Comparison of ENCODE assay signal across 9 mouse cellular contexts in genomic region chr5:67437403-67437802, GRCm38 (mm10). TPM values are rescaled to one million over a fixed set of nuclear protein-coding genes. Genes with fewer than 3 reads are reported as not detected.
DNase-seq lines count a peak whose midpoint lies in the region; ATAC-seq and TF ChIP-seq lines count a peak whose summit lies in the region.
"Had no signal": no experiment of that assay in that cellular context is flagged by ENCODE, and none has a peak within 500 bp of the region (broad histone marks: within the 10 kb centered on the region; RNA-seq: fewer than 3 reads in every experiment).

No protein-coding gene starts in this region.

- TF ChIP-seq POLR2A in thymus, adult 2 months (IDR thresholded peaks at IDR 0.05; ENCODE audit: control insufficient read depth, extremely low read depth, insufficient read depth, low read length, poor library complexity): no peak

- TF ChIP-seq CTCF in thymus, adult 2 months (IDR thresholded peaks at IDR 0.05; ENCODE audit: borderline replicate concordance, control insufficient read depth, extremely low read depth, insufficient read depth, low read length, poor library complexity): no peak

- DNase-seq in kidney, postnatal 25 days: peak; percentile 20 to 35
- no peak for DNase-seq in kidney, adult 8-10 months
- peak; percentile 64 for DNase-seq in c-Kit-positive CD71-negative TER-119-negative erythroid progenitor cells, embryonic 14.5 days (ENCODE audit: low read depth)
- DNase-seq in liver: peak; percentile 41
- DNase-seq in thymus, adult 2 months: peak; percentile 33
- DNase-seq: retina, postnatal 1 day had no signal

- ATAC-seq in cerebellum, adult (ENCODE audit: insufficient number of reproducible peaks, low FRiP score, low TSS enrichment): no peak
- ATAC-seq in erythroblast, adult 5-6 weeks (replicated peaks; ENCODE audit: low FRiP score, poor library complexity, severe bottlenecking): no peak

- no peaks in the 10 kb centered on the region for H3K36me3 ChIP-seq in thymus, adult 2 months (ENCODE audit: control insufficient read depth, insufficient read depth, low read length)
- H3K36me3 ChIP-seq: embryonic facial prominence, embryonic 13.5 days had no signal

- H3K4me1 ChIP-seq in thymus, adult 2 months (replicated peaks; ENCODE audit: control insufficient read depth, insufficient read depth, low read length): peaks cover 4% of the 10 kb centered on the region; the same call in 1 of the 2 replicates
- H3K4me1 ChIP-seq: embryonic facial prominence, embryonic 13.5 days had no signal

- no peaks in the 10 kb centered on the region for H3K27me3 ChIP-seq in thymus, adult 2 months (ENCODE audit: control insufficient read depth, insufficient read depth, low read length)
- H3K27me3 ChIP-seq: embryonic facial prominence, embryonic 13.5 days had no signal

- WGBS in thymus, adult 2 months: 16% methylated on average over 2 of the region's 2 CpGs

- no peak overlapping the region for H3K4me3 ChIP-seq in thymus, adult 2 months (ENCODE audit: control insufficient read depth, insufficient read depth, low read length)
- H3K4me3 ChIP-seq: embryonic facial prominence, embryonic 13.5 days had no signal

- no peak overlapping the region for H3K27ac ChIP-seq in thymus, adult 2 months (ENCODE audit: control insufficient read depth, insufficient read depth, low read length)
- H3K27ac ChIP-seq: embryonic facial prominence, embryonic 13.5 days had no signal

RNA-seq across cellular contexts. Expression of gene Bend4, which starts 9.3 kb away (rescaled TPM):
- polyA plus RNA-seq in thymus, adult 2 months (2012; rRNA removed): 0.75 and 0.89 TPM in 2 replicates
- under 0.01 TPM in 1 of 2 replicates, not detected in the other for total RNA-seq in erythroblast, adult 5-6 weeks (2015; ENCODE audit: low replicate concordance)
- total RNA-seq in erythroblast, adult 5-6 weeks (2017; ENCODE audit: low replicate concordance): 0.28 and 0.43 TPM in 2 replicates

Comparison
In these comparisons a context has a peak if more than half of its experiments do, and no peak if none do; other contexts are left out.
1. DNase-seq: peak in kidney, postnatal 25 days (2 of 2), c-Kit-positive CD71-negative TER-119-negative erythroid progenitor cells, embryonic 14.5 days (single experiment), liver (single experiment) and thymus, adult 2 months (single experiment); none in kidney, adult 8-10 months (0 of 2).